ENCODE assay signal across 31 mouse cellular contexts in genomic region chr12:43225950-43226349, GRCm38 (mm10).
"Had no signal": no experiment of that assay in that cellular context is flagged by ENCODE, and none has a peak within 500 bp of the region (broad histone marks: within the 10 kb centered on the region; RNA-seq: fewer than 3 reads in every experiment).

No protein-coding gene starts in this region.

- H3K27me3 ChIP-seq: limb, embryonic 12.5 days; limb, embryonic 13.5 days; limb, embryonic 15.5 days; liver, embryonic 12.5 days; liver, embryonic 13.5 days; liver, embryonic 15.5 days; lung, embryonic 15.5 days; megakaryocyte, embryonic 14.5 days; midbrain, embryonic 12.5 days; midbrain, embryonic 13.5 days; midbrain, embryonic 15.5 days; neural tube, embryonic 12.5 days had no signal

- H3K9me3 ChIP-seq: limb, embryonic 10.5 days; limb, embryonic 12.5 days; limb, embryonic 13.5 days; limb, embryonic 15.5 days; liver, embryonic 12.5 days; liver, embryonic 13.5 days; liver, embryonic 15.5 days; lung, embryonic 15.5 days; megakaryocyte, embryonic 14.5 days; midbrain, embryonic 10.5 days; midbrain, embryonic 12.5 days; midbrain, embryonic 13.5 days; midbrain, embryonic 15.5 days; neural tube, embryonic 12.5 days had no signal

- H3K36me3 ChIP-seq: limb, embryonic 10.5 days; limb, embryonic 12.5 days; limb, embryonic 13.5 days; limb, embryonic 15.5 days; liver, embryonic 12.5 days; liver, embryonic 13.5 days; liver, embryonic 15.5 days; lung, embryonic 15.5 days; midbrain, embryonic 10.5 days; midbrain, embryonic 12.5 days; midbrain, embryonic 13.5 days; midbrain, embryonic 15.5 days; neural tube, embryonic 12.5 days had no signal

- H3K4me2 ChIP-seq: limb, embryonic 12.5 days; limb, embryonic 13.5 days; limb, embryonic 15.5 days; liver, embryonic 11.5 days; liver, embryonic 12.5 days; liver, embryonic 13.5 days; liver, embryonic 15.5 days; lung, embryonic 14.5 days; lung, embryonic 15.5 days; midbrain, embryonic 11.5 days; midbrain, embryonic 12.5 days; midbrain, embryonic 13.5 days; midbrain, embryonic 15.5 days; neural tube, embryonic 12.5 days had no signal

- H3K4me3 ChIP-seq: limb, embryonic 10.5 days; limb, embryonic 12.5 days; limb, embryonic 13.5 days; limb, embryonic 15.5 days; liver, embryonic 12.5 days; liver, embryonic 13.5 days; liver, embryonic 15.5 days; lung, embryonic 15.5 days; megakaryocyte, embryonic 14.5 days; midbrain, embryonic 10.5 days; midbrain, embryonic 12.5 days; midbrain, embryonic 13.5 days; midbrain, embryonic 15.5 days; myocyte; neural tube, embryonic 12.5 days had no signal

- H3K4me1 ChIP-seq: limb, embryonic 10.5 days; limb, embryonic 12.5 days; limb, embryonic 13.5 days; limb, embryonic 15.5 days; liver, embryonic 12.5 days; liver, embryonic 13.5 days; liver, embryonic 15.5 days; lung, embryonic 15.5 days; megakaryocyte, embryonic 14.5 days; midbrain, embryonic 10.5 days; midbrain, embryonic 12.5 days; midbrain, embryonic 13.5 days; midbrain, embryonic 15.5 days had no signal

- ATAC-seq: liver, embryonic 12.5 days; liver, postnatal 0 days; lung, postnatal 0 days; midbrain, embryonic 13.5 days; midbrain, embryonic 15.5 days; midbrain, embryonic 16.5 days had no signal

- DNase-seq: liver; liver, embryonic 13.5 days; liver, postnatal 0 days; lung, adult 18-20 months; lung, adult 2 months; lung, embryonic 14.5 days; lung, postnatal 10 days; lung, postnatal 14 days; lung, postnatal 36 days; lung, postnatal 4 days; midbrain, embryonic 14.5 days had no signal

- H3K27ac ChIP-seq: limb, embryonic 10.5 days; limb, embryonic 12.5 days; limb, embryonic 13.5 days; limb, embryonic 15.5 days; liver, embryonic 12.5 days; liver, embryonic 13.5 days; liver, embryonic 14.5 days; liver, embryonic 15.5 days; lung, embryonic 15.5 days; macrophage; midbrain, embryonic 10.5 days; midbrain, embryonic 12.5 days; midbrain, embryonic 13.5 days; midbrain, embryonic 15.5 days; neural tube, embryonic 12.5 days had no signal

- H3K9ac ChIP-seq: limb, embryonic 12.5 days; limb, embryonic 13.5 days; limb, embryonic 15.5 days; liver, embryonic 12.5 days; liver, embryonic 13.5 days; liver, embryonic 14.5 days; liver, embryonic 15.5 days; liver, postnatal 0 days; lung, embryonic 14.5 days; lung, embryonic 15.5 days; midbrain, embryonic 12.5 days; midbrain, embryonic 13.5 days; midbrain, embryonic 15.5 days; neural tube, embryonic 12.5 days had no signal
